Mouse (Mus musculus): Measurements from ENCODE around the gene Klhl31. TPM values are rescaled to one million over a fixed set of nuclear protein-coding genes. Genes with fewer than 3 reads are reported as not detected.

The Klhl31 gene
- polyA plus RNA-seq, 1 experiment, result not detected

- DNase-seq (ENCODE audit: low read depth in 1 of 2, low spot score in 2 of 2), result peak; percentile 5 to 12
- whole genome bisulfite sequencing, result 28% methylated on average over 5 of the region's 5 CpGs
- Histone ChIP-seq H3K4me1 (ENCODE audit: control insufficient read depth, insufficient read depth, insufficient read length) (peaks cover 2% of the 10 kb centered on the region; the same call in 1 of the 2 replicates), H3K27ac (ENCODE audit: insufficient read depth, low read length) (no peak overlapping the region), H3K4me3 (ENCODE audit: extremely low read depth, insufficient read depth, insufficient read length) (no peak overlapping the region), H3K27me3 (ENCODE audit: control insufficient read depth, insufficient read depth, low read length) (no peaks in the 10 kb centered on the region), H3K36me3 (ENCODE audit: control insufficient read depth, insufficient read depth, low read length) (no peaks in the 10 kb centered on the region)
- TF ChIP-seq POLR2A (IDR thresholded peaks at IDR 0.05; ENCODE audit: low read depth, low read length) (no peak), CTCF (IDR thresholded peaks at IDR 0.05; ENCODE audit: extremely low read depth, insufficient read depth, insufficient read length, insufficient replicate concordance) (no peak)
These were observed 72.7 kb downstream of the Klhl31 start for GRCm38 (mm10) chr9:77708950-77709349.

Other genes with a start within 250 kb of the Klhl31 start
- 12.7 and 16.5 TPM in 2 replicates for gene Lrrc1, start 91.6 kb upstream of the Klhl31 start, polyA plus RNA-seq (2012; rRNA removed)
- gene Gclc, start 118.0 kb downstream of the Klhl31 start, polyA plus RNA-seq (2012; rRNA removed), result 14.1 and 15.3 TPM in 2 replicates

All from spleen, adult 2 months (tissue).